Mouse (Mus musculus): ENCODE results near the gene Copa. TPM values are rescaled to one million over a fixed set of nuclear protein-coding genes. Genes with fewer than 3 reads are reported as not detected.
A peak's percentile ranks its signal among the peaks of the same experiment; 100 is the strongest.

Copa gene
- polyA plus RNA-seq, 1 experiment from 2014 or later = 99.1 TPM

DNA sequence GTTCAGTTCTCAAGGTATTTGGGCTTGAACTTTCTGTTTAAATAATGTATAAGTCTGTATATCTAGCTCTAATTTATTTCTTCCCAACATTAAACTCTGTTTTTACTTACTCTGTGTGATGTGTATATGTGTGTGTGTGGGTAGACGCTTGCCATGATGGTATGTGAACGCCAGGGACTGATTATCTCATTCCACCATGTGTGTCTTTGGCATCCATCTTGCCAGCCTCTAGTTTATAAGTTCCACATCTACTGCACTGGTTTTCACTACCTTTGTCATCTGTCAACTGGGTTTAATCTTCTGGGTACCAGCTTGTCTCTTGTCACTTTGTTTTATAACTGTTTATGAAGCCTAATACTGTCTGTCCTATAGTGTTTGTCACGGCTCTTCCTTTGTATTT is 73.2 kb downstream of the Copa start:
- no peak overlapping the region for H3K4me3 ChIP-seq (ENCODE audit: low read depth, low read length)
- no peak overlapping the region for H3K4me2 ChIP-seq (replicated peaks; ENCODE audit: low read depth, low read length)
- DNase-seq (ENCODE audit: low spot score) = no peak
- H3K27me3 ChIP-seq (replicated peaks; ENCODE audit: insufficient read depth, low read length) = no peaks in the 10 kb centered on the region
- WGBS = 91% methylated on average over 3 of the region's 3 CpGs
- no peak overlapping the region for H3K9ac ChIP-seq (replicated peaks; ENCODE audit: low read depth)
- no peaks in the 10 kb centered on the region for H3K4me1 ChIP-seq (ENCODE audit: insufficient read depth, low read depth, low read length)
- no peak overlapping the region for H3K27ac ChIP-seq (ENCODE audit: low read length)
- TF ChIP-seq CTCF (IDR thresholded peaks at IDR 0.05) (no peak), EP300 (IDR thresholded peaks at IDR 0.05) (no peak)
- peaks cover 15% of the 10 kb centered on the region; the same call in 1 of the 2 replicates for H3K36me3 ChIP-seq (ENCODE audit: insufficient read depth, low read length)
- H3K9me3 ChIP-seq (ENCODE audit: low read length) = no peaks in the 10 kb centered on the region
- no peak for ATAC-seq

GRCm38 (mm10) chr1:172159970-172160369 is 77.6 kb downstream of the Copa start:
- DNase-seq (ENCODE audit: low spot score) = no peak
- no peak overlapping the region for H3K9ac ChIP-seq (replicated peaks; ENCODE audit: low read depth)
- H3K4me3 ChIP-seq (ENCODE audit: low read depth, low read length) = no peak overlapping the region
- TF ChIP-seq CTCF (IDR thresholded peaks at IDR 0.05) = no peak
- no peak for TF ChIP-seq EP300 (IDR thresholded peaks at IDR 0.05)
- no peak overlapping the region for H3K27ac ChIP-seq (ENCODE audit: low read length)
- no peak for ATAC-seq
- no peaks in the 10 kb centered on the region for H3K9me3 ChIP-seq (ENCODE audit: low read length)
- H3K36me3 ChIP-seq (ENCODE audit: insufficient read depth, low read length) = 0 out of 2 replicates have a peak, but pooled peaks cover 3% of the 10 kb centered on the region
- H3K27me3 ChIP-seq (replicated peaks; ENCODE audit: insufficient read depth, low read length) = no peaks in the 10 kb centered on the region
- no peaks in the 10 kb centered on the region for H3K4me1 ChIP-seq (ENCODE audit: insufficient read depth, low read depth, low read length)
- no peak overlapping the region for H3K4me2 ChIP-seq (replicated peaks; ENCODE audit: low read depth, low read length)
- 8% methylated on average over 4 of the region's 4 CpGs for WGBS

GRCm38 (mm10) chr1:172160508-172160907 is 78.2 kb downstream of the Copa start:
- Histone ChIP-seq H3K9ac (replicated peaks; ENCODE audit: low read depth) (no peak overlapping the region), H3K27ac (ENCODE audit: low read length) (no peak overlapping the region), H3K36me3 (ENCODE audit: insufficient read depth, low read length) (peaks cover 6% of the 10 kb centered on the region; the same call in 1 of the 2 replicates), H3K9me3 (ENCODE audit: low read length) (no peaks in the 10 kb centered on the region), H3K4me1 (ENCODE audit: insufficient read depth, low read depth, low read length) (no peaks in the 10 kb centered on the region), H3K4me2 (replicated peaks; ENCODE audit: low read depth, low read length) (no peak overlapping the region), H3K4me3 (ENCODE audit: low read depth, low read length) (no peak overlapping the region), H3K27me3 (replicated peaks; ENCODE audit: insufficient read depth, low read length) (no peaks in the 10 kb centered on the region)
- ATAC-seq (no peak), DNase-seq (ENCODE audit: low spot score) (peak; percentile 36)
- TF ChIP-seq EP300 (IDR thresholded peaks at IDR 0.05) (no peak), CTCF (IDR thresholded peaks at IDR 0.05) (no peak)

GRCm38 (mm10) chr1:172162009-172162408 is 79.7 kb downstream of the Copa start:
- H3K27me3 ChIP-seq (replicated peaks; ENCODE audit: insufficient read depth, low read length) = no peaks in the 10 kb centered on the region
- no peaks in the 10 kb centered on the region for H3K9me3 ChIP-seq (ENCODE audit: low read length)
- DNase-seq (ENCODE audit: low spot score) = peak; percentile 57
- ATAC-seq = no peak; the same call in 1 of the 2 replicates
- H3K27ac ChIP-seq (ENCODE audit: low read length) = no peak overlapping the region
- H3K4me3 ChIP-seq (ENCODE audit: low read depth, low read length) = no peak overlapping the region
- peaks cover 10% of the 10 kb centered on the region for H3K36me3 ChIP-seq (ENCODE audit: insufficient read depth, low read length)
- TF ChIP-seq CTCF (IDR thresholded peaks at IDR 0.05) (peak; percentile 70), EP300 (IDR thresholded peaks at IDR 0.05) (no peak)
- no peak overlapping the region for H3K9ac ChIP-seq (replicated peaks; ENCODE audit: low read depth)
- no peak overlapping the region for H3K4me2 ChIP-seq (replicated peaks; ENCODE audit: low read depth, low read length)
- 79% methylated on average over 1 of the region's 1 CpGs for WGBS
- no peaks in the 10 kb centered on the region for H3K4me1 ChIP-seq (ENCODE audit: insufficient read depth, low read depth, low read length)

GRCm38 (mm10) chr1:172162959-172163358 is 80.6 kb downstream of the Copa start:
- TF ChIP-seq CTCF (IDR thresholded peaks at IDR 0.05) (no peak), EP300 (IDR thresholded peaks at IDR 0.05) (no peak)
- no peaks in the 10 kb centered on the region for H3K9me3 ChIP-seq (ENCODE audit: low read length)
- H3K4me2 ChIP-seq (replicated peaks; ENCODE audit: low read depth, low read length) = no peak overlapping the region
- no peak overlapping the region for H3K4me3 ChIP-seq (ENCODE audit: low read depth, low read length)
- no peak for DNase-seq (ENCODE audit: low spot score)
- no peak for ATAC-seq
- no peak overlapping the region for H3K9ac ChIP-seq (replicated peaks; ENCODE audit: low read depth)
- 90% methylated on average over 6 of the region's 6 CpGs for WGBS
- H3K27me3 ChIP-seq (replicated peaks; ENCODE audit: insufficient read depth, low read length) = no peaks in the 10 kb centered on the region
- peaks cover 19% of the 10 kb centered on the region for H3K36me3 ChIP-seq (ENCODE audit: insufficient read depth, low read length)
- H3K27ac ChIP-seq (ENCODE audit: low read length) = no peak overlapping the region
- no peaks in the 10 kb centered on the region for H3K4me1 ChIP-seq (ENCODE audit: insufficient read depth, low read depth, low read length)

GRCm38 (mm10) chr1:172167911-172168310 is 85.6 kb downstream of the Copa start:
- no peaks in the 10 kb centered on the region for H3K4me1 ChIP-seq (ENCODE audit: insufficient read depth, low read depth, low read length)
- TF ChIP-seq EP300 (IDR thresholded peaks at IDR 0.05) (no peak), CTCF (IDR thresholded peaks at IDR 0.05) (no peak)
- H3K9me3 ChIP-seq (ENCODE audit: low read length) = no peaks in the 10 kb centered on the region
- peaks cover 46% of the 10 kb centered on the region for H3K36me3 ChIP-seq (ENCODE audit: insufficient read depth, low read length)
- H3K27ac ChIP-seq (ENCODE audit: low read length) = no peak overlapping the region
- DNase-seq (ENCODE audit: low spot score) (no peak), ATAC-seq (no peak)
- H3K4me2 ChIP-seq (replicated peaks; ENCODE audit: low read depth, low read length) = no peak overlapping the region
- H3K4me3 ChIP-seq (ENCODE audit: low read depth, low read length) = no peak overlapping the region
- H3K9ac ChIP-seq (replicated peaks; ENCODE audit: low read depth) = no peak overlapping the region
- no peaks in the 10 kb centered on the region for H3K27me3 ChIP-seq (replicated peaks; ENCODE audit: insufficient read depth, low read length)
- WGBS = 82% methylated on average over 5 of the region's 5 CpGs

DNA sequence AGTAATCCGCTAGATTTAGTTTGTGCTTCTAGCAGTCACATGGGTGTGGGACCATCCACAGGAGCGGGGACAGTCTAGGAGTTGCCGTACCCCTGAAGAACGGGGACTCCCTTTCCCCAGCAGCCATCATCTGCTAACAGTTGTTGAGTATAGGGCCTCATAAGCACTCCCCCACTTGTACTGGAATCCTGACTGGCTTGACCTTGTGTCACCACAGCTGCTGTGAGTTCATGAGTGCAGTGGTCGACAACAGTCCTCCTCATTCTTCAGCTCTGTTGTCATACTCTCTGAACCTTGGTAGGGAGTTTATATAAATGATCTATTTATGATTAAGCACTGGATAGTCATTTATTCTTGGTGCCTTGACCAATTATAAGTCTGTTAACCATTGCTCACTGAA is 87.5 kb downstream of the Copa start:
- DNase-seq (ENCODE audit: low spot score) = no peak
- no peaks in the 10 kb centered on the region for H3K4me1 ChIP-seq (ENCODE audit: insufficient read depth, low read depth, low read length)
- 94% methylated on average over 5 of the region's 5 CpGs for WGBS
- no peak overlapping the region for H3K4me3 ChIP-seq (ENCODE audit: low read depth, low read length)
- peaks cover 62% of the 10 kb centered on the region for H3K36me3 ChIP-seq (ENCODE audit: insufficient read depth, low read length)
- no peak overlapping the region for H3K4me2 ChIP-seq (replicated peaks; ENCODE audit: low read depth, low read length)
- H3K9me3 ChIP-seq (ENCODE audit: low read length) = no peaks in the 10 kb centered on the region
- no peaks in the 10 kb centered on the region for H3K27me3 ChIP-seq (replicated peaks; ENCODE audit: insufficient read depth, low read length)
- TF ChIP-seq CTCF (IDR thresholded peaks at IDR 0.05) (no peak), EP300 (IDR thresholded peaks at IDR 0.05) (no peak)
- H3K9ac ChIP-seq (replicated peaks; ENCODE audit: low read depth) = no peak overlapping the region
- no peak overlapping the region for H3K27ac ChIP-seq (ENCODE audit: low read length)
- ATAC-seq = no peak

Other genes with a start within 250 kb of the Copa start
- gene Cd84, start 242.8 kb upstream of the Copa start, polyA plus RNA-seq (2015; fragmentation: Nextera tagmentation; extraction: Ambion mirVana) = 7.3 and 8.3 TPM in 2 replicates
- gene Gm10521, start 186.9 kb upstream of the Copa start, polyA plus RNA-seq (2015; fragmentation: Nextera tagmentation; extraction: Ambion mirVana) = 0.10 TPM in 1 of 2 replicates, not detected in the other
- 0.74 and 1.5 TPM in 2 replicates for gene Slamf6, start 165.0 kb upstream of the Copa start, polyA plus RNA-seq (2015; fragmentation: Nextera tagmentation; extraction: Ambion mirVana)
- gene Vangl2, start 54.1 kb upstream of the Copa start, polyA plus RNA-seq (2015; fragmentation: Nextera tagmentation; extraction: Ambion mirVana) = 6.2 and 6.9 TPM in 2 replicates
- not detected in 2 replicates for gene Nhlh1, start 25.0 kb upstream of the Copa start, polyA plus RNA-seq (2015; fragmentation: Nextera tagmentation; extraction: Ambion mirVana)
- 103 and 108 TPM in 2 replicates for gene Ncstn, start 266 bp downstream of the Copa start, polyA plus RNA-seq (2015; fragmentation: Nextera tagmentation; extraction: Ambion mirVana)
- 74.5 and 74.9 TPM in 2 replicates for gene Pex19, start 44.2 kb downstream of the Copa start, polyA plus RNA-seq (2015; fragmentation: Nextera tagmentation; extraction: Ambion mirVana)
- gene Dcaf8, start 65.6 kb downstream of the Copa start, polyA plus RNA-seq (2015; fragmentation: Nextera tagmentation; extraction: Ambion mirVana) = 93.7 and 96.6 TPM in 2 replicates
- gene Pea15a, start 124.3 kb downstream of the Copa start, polyA plus RNA-seq (2015; fragmentation: Nextera tagmentation; extraction: Ambion mirVana) = 114 and 118 TPM in 2 replicates
- 2.5 TPM in 2 replicates for gene Casq1, start 137.3 kb downstream of the Copa start, polyA plus RNA-seq (2015; fragmentation: Nextera tagmentation; extraction: Ambion mirVana)
- gene Atp1a4, start 175.9 kb downstream of the Copa start, polyA plus RNA-seq (2015; fragmentation: Nextera tagmentation; extraction: Ambion mirVana) = 0.04 and 0.05 TPM in 2 replicates
- gene Igsf8, start 179.1 kb downstream of the Copa start, polyA plus RNA-seq (2015; fragmentation: Nextera tagmentation; extraction: Ambion mirVana) = 30.0 and 32.4 TPM in 2 replicates
- 15.3 and 17.0 TPM in 2 replicates for gene Atp1a2, start 215.5 kb downstream of the Copa start, polyA plus RNA-seq (2015; fragmentation: Nextera tagmentation; extraction: Ambion mirVana)
- gene Kcnj9, start 246.8 kb downstream of the Copa start, polyA plus RNA-seq (2015; fragmentation: Nextera tagmentation; extraction: Ambion mirVana) = not detected in 2 replicates

All from lung, postnatal 0 days (tissue).